Mouse (Mus musculus): ENCODE results near the gene Slc39a11. TPM values are rescaled to one million over a fixed set of nuclear protein-coding genes. Genes with fewer than 3 reads are reported as not detected.

Gene Slc39a11
- polyA plus RNA-seq, 1 experiment from 2014 or later, result 11.9 TPM

GRCm38 (mm10) chr11:113539079-113539478, 110.8 kb downstream of the Slc39a11 start:
- Histone ChIP-seq H3K9ac (ENCODE audit: low read length) (no peak overlapping the region), H3K36me3 (ENCODE audit: control insufficient read depth, insufficient read depth) (no peaks in the 10 kb centered on the region), H3K27me3 (ENCODE audit: control insufficient read depth, insufficient read depth, low read length) (no peaks in the 10 kb centered on the region), H3K9me3 (replicated peaks; ENCODE audit: control insufficient read depth, low read length) (no peaks in the 10 kb centered on the region; the same call in 1 of the 2 replicates), H3K4me2 (ENCODE audit: low read depth, low read length) (peak overlapping the region; percentile 53; the same call in 1 of the 2 replicates), H3K4me1 (ENCODE audit: control insufficient read depth, insufficient read depth, low read length) (peaks cover 6% of the 10 kb centered on the region; the same call in 1 of the 2 replicates), H3K27ac (ENCODE audit: low read length) (no peak overlapping the region), H3K4me3 (ENCODE audit: low read length) (no peak overlapping the region)
- 74% methylated on average over 6 of the region's 6 CpGs for WGBS
- no peak for ATAC-seq (replicated peaks; ENCODE audit: extremely low read depth, insufficient read depth, low FRiP score)

GRCm38 (mm10) chr11:113538406-113538917, 111.4 kb downstream of the Slc39a11 start:
- no peaks in the 10 kb centered on the region for H3K27me3 ChIP-seq (ENCODE audit: control insufficient read depth, insufficient read depth, low read length)
- H3K4me1 ChIP-seq (ENCODE audit: control insufficient read depth, insufficient read depth, low read length), result peaks cover 6% of the 10 kb centered on the region; the same call in 1 of the 2 replicates
- H3K9me3 ChIP-seq (replicated peaks; ENCODE audit: control insufficient read depth, low read length), result no peaks in the 10 kb centered on the region; the same call in 1 of the 2 replicates
- ATAC-seq (replicated peaks; ENCODE audit: extremely low read depth, insufficient read depth, low FRiP score), result no peak
- no peaks in the 10 kb centered on the region for H3K36me3 ChIP-seq (ENCODE audit: control insufficient read depth, insufficient read depth)
- H3K4me2 ChIP-seq (ENCODE audit: low read depth, low read length), result no peak overlapping the region
- no peak overlapping the region for H3K4me3 ChIP-seq (ENCODE audit: low read length)
- 91% methylated on average over 4 of the region's 4 CpGs for WGBS
- H3K27ac ChIP-seq (ENCODE audit: low read length), result no peak overlapping the region
- no peak overlapping the region for H3K9ac ChIP-seq (ENCODE audit: low read length)

- 73% methylated on average over 7 of the region's 7 CpGs for WGBS
- no peak for ATAC-seq (replicated peaks; ENCODE audit: extremely low read depth, insufficient read depth, low FRiP score)
- Histone ChIP-seq H3K4me2 (ENCODE audit: low read depth, low read length) (no peak overlapping the region), H3K36me3 (ENCODE audit: control insufficient read depth, insufficient read depth) (no peaks in the 10 kb centered on the region), H3K9ac (ENCODE audit: low read length) (no peak overlapping the region), H3K27ac (ENCODE audit: low read length) (no peak overlapping the region), H3K4me1 (ENCODE audit: control insufficient read depth, insufficient read depth, low read length) (peaks cover 6% of the 10 kb centered on the region; the same call in 1 of the 2 replicates), H3K27me3 (ENCODE audit: control insufficient read depth, insufficient read depth, low read length) (no peaks in the 10 kb centered on the region), H3K9me3 (replicated peaks; ENCODE audit: control insufficient read depth, low read length) (no peaks in the 10 kb centered on the region; the same call in 1 of the 2 replicates), H3K4me3 (ENCODE audit: low read length) (no peak overlapping the region)
These were observed 112.2 kb downstream of the Slc39a11 start for GRCm38 (mm10) chr11:113537715-113538114.

- Histone ChIP-seq H3K27ac (ENCODE audit: low read length) (no peak overlapping the region), H3K4me3 (ENCODE audit: low read length) (no peak overlapping the region), H3K4me1 (ENCODE audit: control insufficient read depth, insufficient read depth, low read length) (peaks cover 6% of the 10 kb centered on the region; the same call in 1 of the 2 replicates), H3K4me2 (ENCODE audit: low read depth, low read length) (no peak overlapping the region), H3K9ac (ENCODE audit: low read length) (no peak overlapping the region), H3K9me3 (replicated peaks; ENCODE audit: control insufficient read depth, low read length) (no peaks in the 10 kb centered on the region; the same call in 1 of the 2 replicates), H3K36me3 (ENCODE audit: control insufficient read depth, insufficient read depth) (no peaks in the 10 kb centered on the region), H3K27me3 (ENCODE audit: control insufficient read depth, insufficient read depth, low read length) (no peaks in the 10 kb centered on the region)
- 67% methylated on average over 8 of the region's 8 CpGs for WGBS
- ATAC-seq (replicated peaks; ENCODE audit: extremely low read depth, insufficient read depth, low FRiP score), result no peak
These were observed 112.7 kb downstream of the Slc39a11 start for GRCm38 (mm10) chr11:113537199-113537586.

- 79% methylated on average over 16 of the region's 16 CpGs for WGBS
- H3K9me3 ChIP-seq (replicated peaks; ENCODE audit: control insufficient read depth, low read length), result no peaks in the 10 kb centered on the region
These were observed 113.3 kb downstream of the Slc39a11 start for GRCm38 (mm10) chr11:113536308-113537198.

GRCm38 (mm10) chr11:113534341-113534740, 115.5 kb downstream of the Slc39a11 start:
- H3K9ac ChIP-seq (ENCODE audit: low read length), result no peak overlapping the region
- H3K27me3 ChIP-seq (ENCODE audit: control insufficient read depth, insufficient read depth, low read length), result no peaks in the 10 kb centered on the region
- H3K4me2 ChIP-seq (ENCODE audit: low read depth, low read length), result no peak overlapping the region
- H3K4me3 ChIP-seq (ENCODE audit: low read length), result no peak overlapping the region
- WGBS, result 73% methylated on average over 11 of the region's 11 CpGs
- no peak for ATAC-seq (replicated peaks; ENCODE audit: extremely low read depth, insufficient read depth, low FRiP score)
- H3K4me1 ChIP-seq (ENCODE audit: control insufficient read depth, insufficient read depth, low read length), result peaks cover 3% of the 10 kb centered on the region; the same call in 1 of the 2 replicates
- no peaks in the 10 kb centered on the region for H3K9me3 ChIP-seq (replicated peaks; ENCODE audit: control insufficient read depth, low read length)
- H3K27ac ChIP-seq (ENCODE audit: low read length), result no peak overlapping the region
- H3K36me3 ChIP-seq (ENCODE audit: control insufficient read depth, insufficient read depth), result no peaks in the 10 kb centered on the region

More at GRCm38 (mm10) chr11:113536308-113537198, 113.3 kb downstream of the Slc39a11 start:
- Histone ChIP-seq H3K36me3 (ENCODE audit: control insufficient read depth, insufficient read depth) (no peaks in the 10 kb centered on the region), H3K27me3 (ENCODE audit: control insufficient read depth, insufficient read depth, low read length) (no peaks in the 10 kb centered on the region), H3K9ac (ENCODE audit: low read length) (no peak overlapping the region), H3K4me2 (ENCODE audit: low read depth, low read length) (no peak overlapping the region), H3K27ac (ENCODE audit: low read length) (no peak overlapping the region), H3K4me3 (ENCODE audit: low read length) (no peak overlapping the region), H3K4me1 (ENCODE audit: control insufficient read depth, insufficient read depth, low read length) (peaks cover 6% of the 10 kb centered on the region; the same call in 1 of the 2 replicates)
- ATAC-seq (replicated peaks; ENCODE audit: extremely low read depth, insufficient read depth, low FRiP score), result no peak

GRCm38 (mm10) chr11:113533931-113534330, 115.9 kb downstream of the Slc39a11 start:
- WGBS, result 50% methylated on average over 7 of the region's 7 CpGs
- Histone ChIP-seq H3K9me3 (replicated peaks; ENCODE audit: control insufficient read depth, low read length) (no peaks in the 10 kb centered on the region), H3K36me3 (ENCODE audit: control insufficient read depth, insufficient read depth) (no peaks in the 10 kb centered on the region), H3K4me3 (ENCODE audit: low read length) (no peak overlapping the region), H3K4me1 (ENCODE audit: control insufficient read depth, insufficient read depth, low read length) (no peaks in the 10 kb centered on the region), H3K4me2 (ENCODE audit: low read depth, low read length) (no peak overlapping the region), H3K9ac (ENCODE audit: low read length) (no peak overlapping the region), H3K27me3 (ENCODE audit: control insufficient read depth, insufficient read depth, low read length) (no peaks in the 10 kb centered on the region), H3K27ac (ENCODE audit: low read length) (no peak overlapping the region)
- no peak for ATAC-seq (replicated peaks; ENCODE audit: extremely low read depth, insufficient read depth, low FRiP score)

- Histone ChIP-seq H3K27ac (ENCODE audit: low read length) (no peak overlapping the region), H3K4me2 (ENCODE audit: low read depth, low read length) (no peak overlapping the region), H3K9ac (ENCODE audit: low read length) (no peak overlapping the region), H3K9me3 (replicated peaks; ENCODE audit: control insufficient read depth, low read length) (no peaks in the 10 kb centered on the region), H3K4me1 (ENCODE audit: control insufficient read depth, insufficient read depth, low read length) (no peaks in the 10 kb centered on the region), H3K36me3 (ENCODE audit: control insufficient read depth, insufficient read depth) (no peaks in the 10 kb centered on the region), H3K4me3 (ENCODE audit: low read length) (no peak overlapping the region), H3K27me3 (ENCODE audit: control insufficient read depth, insufficient read depth, low read length) (no peaks in the 10 kb centered on the region)
- ATAC-seq (replicated peaks; ENCODE audit: extremely low read depth, insufficient read depth, low FRiP score), result no peak
- 100% methylated on average over 3 of the region's 3 CpGs for WGBS
These were observed 121.5 kb downstream of the Slc39a11 start for GRCm38 (mm10) chr11:113528391-113528790.

GRCm38 (mm10) chr11:113525731-113526130, 124.1 kb downstream of the Slc39a11 start:
- no peaks in the 10 kb centered on the region for H3K4me1 ChIP-seq (ENCODE audit: control insufficient read depth, insufficient read depth, low read length)
- no peak overlapping the region for H3K27ac ChIP-seq (ENCODE audit: low read length)
- ATAC-seq (replicated peaks; ENCODE audit: extremely low read depth, insufficient read depth, low FRiP score), result no peak
- no peaks in the 10 kb centered on the region for H3K27me3 ChIP-seq (ENCODE audit: control insufficient read depth, insufficient read depth, low read length)
- no peaks in the 10 kb centered on the region for H3K36me3 ChIP-seq (ENCODE audit: control insufficient read depth, insufficient read depth)
- H3K9ac ChIP-seq (ENCODE audit: low read length), result no peak overlapping the region
- WGBS, result 85% methylated on average over 18 of the region's 18 CpGs
- no peaks in the 10 kb centered on the region for H3K9me3 ChIP-seq (replicated peaks; ENCODE audit: control insufficient read depth, low read length)
- H3K4me3 ChIP-seq (ENCODE audit: low read length), result no peak overlapping the region
- no peak overlapping the region for H3K4me2 ChIP-seq (ENCODE audit: low read depth, low read length)

Data from heart, embryonic 16.5 days (tissue).